Mouse (Mus musculus): ENCODE results near the gene 3110040N11Rik.

DNA sequence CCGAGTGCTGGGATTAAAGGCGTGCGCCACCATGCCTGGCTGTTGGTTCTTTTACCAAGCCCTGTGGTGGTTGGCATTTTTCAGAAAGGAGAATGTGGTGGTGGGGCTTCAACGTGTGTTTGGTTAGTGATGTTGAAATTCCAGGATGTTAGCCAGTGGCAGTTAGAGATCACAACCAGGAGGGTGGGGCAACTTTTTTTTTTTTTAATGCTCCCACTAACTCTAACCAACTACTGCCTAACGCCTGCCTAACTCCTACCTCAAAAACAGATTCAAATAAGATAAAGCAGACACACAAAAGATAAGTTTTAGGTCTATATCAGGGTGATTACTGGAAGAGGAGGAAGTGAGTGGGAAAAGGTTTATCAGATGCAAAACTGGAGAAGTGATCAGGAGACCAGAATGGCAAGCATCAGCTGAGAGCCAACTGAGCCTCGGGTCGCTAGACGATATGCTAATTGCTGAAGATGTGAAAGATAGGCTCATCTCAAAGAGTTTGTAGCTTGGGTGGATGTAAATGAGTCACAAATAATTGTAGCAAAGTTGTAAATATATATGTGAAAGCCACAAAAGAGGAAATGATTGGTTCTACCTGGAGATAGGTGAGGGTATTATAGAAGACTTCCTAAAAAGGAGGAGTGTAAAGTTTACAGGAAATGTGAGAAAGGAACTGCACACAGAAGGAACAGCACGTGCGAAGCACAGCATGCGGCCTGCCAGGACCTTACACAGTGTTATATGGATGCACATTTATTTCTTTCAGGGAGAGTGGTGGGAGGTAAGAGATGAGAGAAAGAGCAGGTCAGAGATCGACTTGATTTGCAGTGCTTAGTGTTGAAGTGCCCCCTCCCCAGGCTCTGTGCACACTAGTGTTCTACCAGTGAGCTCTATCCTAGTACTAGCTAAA is 56.8 kb downstream of the 3110040N11Rik start:
- no peak for TF ChIP-seq CTCF (IDR thresholded peaks at IDR 0.05)
- no peak for TF ChIP-seq EP300 (IDR thresholded peaks at IDR 0.05; ENCODE audit: insufficient read depth, low read depth, low read length)
- TF ChIP-seq POLR2A (IDR thresholded peaks at IDR 0.05; ENCODE audit: insufficient read depth, low read depth, low read length): no peak
